Mouse (Mus musculus): ENCODE measurements around the gene Zfp36l2. TPM values are rescaled to one million over a fixed set of nuclear protein-coding genes. Genes with fewer than 3 reads are reported as not detected.
A peak's percentile ranks its signal among the peaks of the same experiment; 100 is the strongest.
"Not testable (repeated sequence)": the region's sequence is repeated elsewhere in the genome, so short reads cannot be mapped to it uniquely, and the experiment has no call there.

The Zfp36l2 gene
- 22.5 and 24.3 TPM in 2 replicates for polyA plus RNA-seq (2014; fragmentation: Nextera tagmentation; extraction: Ambion mirVana)

DNA sequence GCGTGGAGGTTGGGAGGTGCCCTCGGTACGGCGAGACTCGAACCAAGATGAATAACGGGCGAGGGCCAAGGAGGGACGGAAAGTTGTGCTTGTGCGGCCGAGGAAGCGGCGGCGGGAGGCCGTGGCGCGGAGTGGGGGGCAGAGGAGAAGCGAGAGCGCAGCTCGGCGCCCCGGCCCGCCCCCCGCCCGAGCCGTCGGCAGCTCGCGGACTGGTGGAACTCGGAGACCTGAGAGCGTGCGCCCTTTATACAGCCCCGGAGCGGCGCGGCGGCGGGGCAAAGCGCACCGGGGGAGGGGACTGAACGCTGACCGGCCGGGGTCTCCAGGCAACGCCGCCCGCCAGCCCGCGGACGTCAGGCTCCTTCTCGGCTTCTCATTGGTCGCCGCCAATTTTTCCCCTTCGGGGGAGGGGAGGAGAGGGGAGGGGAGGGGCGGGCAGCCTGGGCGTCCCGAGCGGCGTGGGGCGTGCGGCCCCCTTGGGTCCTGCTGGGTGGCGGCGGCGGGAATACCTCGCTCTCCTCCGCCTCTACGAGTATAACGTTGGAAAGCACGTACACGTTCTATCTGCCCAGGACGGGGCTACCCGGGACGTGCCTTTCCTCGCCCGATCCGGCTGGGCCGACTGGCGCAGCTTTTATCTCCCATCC is at the start of gene Zfp36l2:
Zfp36l2 (minus strand) TSS at position 221 of the 647 bp plus-strand sequence.
- Histone ChIP-seq H3K4me1 (ENCODE audit: control insufficient read depth, insufficient read depth, low read length) (peaks cover 25% of the 10 kb centered on the region), H3K9me3 (ENCODE audit: control insufficient read depth, low read length) (no peaks in the 10 kb centered on the region), H3K9ac (ENCODE audit: low read depth, low read length) (peak within 1 kb of the TSS; percentile 98), H3K4me3 (ENCODE audit: low read length) (peak within 1 kb of the TSS; percentile 78), H3K27ac (ENCODE audit: low read depth, low read length) (peak within 1 kb of the TSS; percentile 98), H3K36me3 (ENCODE audit: control insufficient read depth, insufficient read depth, low read length) (peaks cover 37% of the 10 kb centered on the region), H3K27me3 (ENCODE audit: control insufficient read depth, insufficient read depth, low read length) (no peaks in the 10 kb centered on the region), H3K4me2 (replicated peaks; ENCODE audit: low read depth, low read length) (peak within 1 kb of the TSS; percentile 85)
- ATAC-seq (ENCODE audit: low FRiP score, low TSS enrichment) = peak; percentile 90
- under 1% methylated on average over 52 of the region's 76 CpGs for WGBS

DNA sequence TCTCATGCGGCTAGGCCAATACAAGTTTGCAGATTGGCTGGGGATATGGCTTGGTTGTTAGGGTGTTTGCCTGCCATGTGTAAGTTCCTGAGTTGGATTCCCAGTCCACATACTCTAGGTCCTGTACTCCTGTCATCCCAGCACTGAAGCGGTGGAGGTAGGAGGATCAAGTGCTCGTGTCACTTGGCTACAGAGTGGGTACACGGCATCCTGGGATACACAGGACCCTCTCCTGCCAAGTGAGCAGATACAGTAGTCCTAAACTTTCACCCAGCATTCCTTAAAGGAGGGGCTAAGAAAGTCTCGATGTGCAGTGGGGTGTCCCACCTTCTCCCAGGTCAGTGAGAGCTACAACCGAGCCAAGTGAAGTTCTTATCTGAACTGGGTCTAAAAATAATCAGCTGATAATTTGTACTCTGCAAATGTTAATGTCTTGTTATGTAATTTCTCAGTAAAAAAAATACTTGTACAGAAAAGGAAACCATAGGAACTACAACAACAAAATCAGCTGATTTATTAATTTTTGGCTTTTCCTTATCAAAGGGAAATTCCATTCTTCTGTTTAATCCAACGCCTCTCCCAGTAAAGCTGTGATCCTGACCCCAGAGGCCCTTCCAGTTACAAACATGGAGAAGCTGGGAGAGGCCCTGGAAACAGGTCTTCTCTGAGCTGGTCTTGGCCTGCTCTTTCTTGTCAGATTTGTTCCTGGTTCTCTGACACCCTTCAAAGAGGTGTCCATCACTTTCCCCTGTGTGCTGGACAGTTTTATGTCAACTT is 49.2 kb upstream of the Zfp36l2 start:
- Histone ChIP-seq H3K9me3 (ENCODE audit: control insufficient read depth, low read length) (no peaks in the 10 kb centered on the region), H3K36me3 (ENCODE audit: control insufficient read depth, insufficient read depth, low read length) (peaks cover 3% of the 10 kb centered on the region; the same call in 1 of the 2 replicates), H3K9ac (ENCODE audit: low read depth, low read length) (no peak overlapping the region), H3K27me3 (ENCODE audit: control insufficient read depth, insufficient read depth, low read length) (no peaks in the 10 kb centered on the region), H3K4me2 (replicated peaks; ENCODE audit: low read depth, low read length) (no peak overlapping the region), H3K27ac (ENCODE audit: low read depth, low read length) (peak overlapping the region; percentile 30; the same call in 1 of the 2 replicates), H3K4me1 (ENCODE audit: control insufficient read depth, insufficient read depth, low read length) (no peaks in the 10 kb centered on the region), H3K4me3 (ENCODE audit: low read length) (no peak overlapping the region)
- WGBS = 80% methylated on average over 7 of the region's 7 CpGs
- no peak for ATAC-seq (ENCODE audit: low FRiP score, low TSS enrichment)

DNA sequence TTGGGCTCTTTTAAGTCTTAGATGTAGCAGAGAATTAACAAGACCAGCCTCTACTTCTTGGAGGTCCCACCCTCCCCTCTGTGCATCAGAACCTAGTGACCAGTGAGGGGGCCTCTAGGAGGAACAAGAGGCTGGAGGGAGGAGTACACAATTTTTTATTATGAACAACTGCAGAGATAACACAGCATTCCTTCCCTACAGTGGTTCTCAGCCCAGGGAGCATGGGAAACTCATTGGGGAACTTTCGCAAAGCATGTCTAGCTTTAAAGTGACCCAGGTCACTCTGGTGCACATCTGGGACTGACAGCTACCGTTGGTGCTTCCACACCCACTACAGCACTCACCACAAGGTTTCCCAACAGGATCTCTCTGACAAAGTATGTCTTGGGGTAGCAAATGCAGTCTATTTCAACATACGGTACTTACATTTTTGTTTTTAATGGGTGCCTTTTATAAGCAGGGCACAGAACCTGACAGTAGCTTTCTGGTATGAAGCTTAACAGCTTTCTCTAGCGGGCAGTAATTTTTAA is 47.7 kb upstream of the Zfp36l2 start:
- Histone ChIP-seq H3K9me3 (ENCODE audit: control insufficient read depth, low read length) (no peaks in the 10 kb centered on the region), H3K4me1 (ENCODE audit: control insufficient read depth, insufficient read depth, low read length) (no peaks in the 10 kb centered on the region), H3K4me3 (ENCODE audit: low read length) (no peak overlapping the region), H3K36me3 (ENCODE audit: control insufficient read depth, insufficient read depth, low read length) (peaks cover 6% of the 10 kb centered on the region; the same call in 1 of the 2 replicates), H3K27ac (ENCODE audit: low read depth, low read length) (no peak overlapping the region), H3K9ac (ENCODE audit: low read depth, low read length) (no peak overlapping the region), H3K27me3 (ENCODE audit: control insufficient read depth, insufficient read depth, low read length) (no peaks in the 10 kb centered on the region), H3K4me2 (replicated peaks; ENCODE audit: low read depth, low read length) (no peak overlapping the region)
- 83% methylated on average over 4 of the region's 4 CpGs for WGBS
- ATAC-seq (ENCODE audit: low FRiP score, low TSS enrichment) = no peak

DNA sequence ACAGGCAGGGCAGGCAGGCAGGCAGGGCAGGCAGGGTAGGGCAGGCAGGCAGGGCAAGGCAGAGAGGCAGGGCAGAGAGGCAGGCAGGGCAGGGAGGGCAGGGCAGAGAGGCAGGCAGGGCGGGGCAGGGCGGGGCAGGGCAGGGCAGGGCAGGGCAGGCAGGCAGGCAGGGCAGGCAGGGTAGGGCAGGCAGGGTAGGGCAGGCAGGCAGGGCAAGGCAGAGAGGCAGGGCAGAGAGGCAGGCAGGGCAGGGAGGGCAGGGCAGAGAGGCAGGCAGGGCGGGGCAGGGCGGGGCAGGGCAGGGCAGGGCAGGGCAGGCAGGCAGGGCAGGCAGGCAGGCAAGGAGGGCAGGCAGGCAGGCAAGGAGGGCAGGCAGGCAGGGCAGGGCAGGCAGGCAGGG is 47.0 kb upstream of the Zfp36l2 start:
- H3K27me3 ChIP-seq (ENCODE audit: control insufficient read depth, insufficient read depth, low read length); H3K9ac ChIP-seq (ENCODE audit: low read depth, low read length); H3K27ac ChIP-seq (ENCODE audit: low read depth, low read length); H3K4me2 ChIP-seq (replicated peaks; ENCODE audit: low read depth, low read length); H3K9me3 ChIP-seq (ENCODE audit: control insufficient read depth, low read length); H3K4me3 ChIP-seq (ENCODE audit: low read length); H3K4me1 ChIP-seq (ENCODE audit: control insufficient read depth, insufficient read depth, low read length); ATAC-seq (ENCODE audit: low FRiP score, low TSS enrichment): not testable (repeated sequence)
- WGBS = 100% methylated on average over 1 of the region's 4 CpGs
- H3K36me3 ChIP-seq (ENCODE audit: control insufficient read depth, insufficient read depth, low read length) = peaks cover 11% of the 10 kb centered on the region; the same call in 1 of the 2 replicates

DNA sequence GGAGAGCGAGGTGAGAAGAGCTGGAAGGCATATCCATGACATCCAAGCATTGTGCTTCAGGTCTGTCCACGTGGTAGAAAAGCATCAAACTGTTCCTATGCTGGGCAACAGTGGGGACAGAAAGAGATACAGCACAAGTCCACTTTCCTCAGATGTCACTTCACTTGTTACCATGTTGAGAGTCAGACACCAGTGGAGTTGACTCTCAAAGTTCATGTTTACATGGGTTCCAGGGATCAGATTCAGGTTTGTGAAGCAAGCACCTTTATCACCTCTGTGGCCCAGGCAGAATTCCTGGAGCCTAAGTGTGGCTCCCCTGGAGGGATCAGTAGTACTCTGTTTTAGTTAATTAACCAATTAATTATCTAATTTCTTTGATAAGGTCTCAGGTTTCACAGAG is 46.0 kb upstream of the Zfp36l2 start:
- Histone ChIP-seq H3K27ac (ENCODE audit: low read depth, low read length) (no peak overlapping the region), H3K4me1 (ENCODE audit: control insufficient read depth, insufficient read depth, low read length) (no peaks in the 10 kb centered on the region)
- ATAC-seq (ENCODE audit: low FRiP score, low TSS enrichment) = no peak

DNA sequence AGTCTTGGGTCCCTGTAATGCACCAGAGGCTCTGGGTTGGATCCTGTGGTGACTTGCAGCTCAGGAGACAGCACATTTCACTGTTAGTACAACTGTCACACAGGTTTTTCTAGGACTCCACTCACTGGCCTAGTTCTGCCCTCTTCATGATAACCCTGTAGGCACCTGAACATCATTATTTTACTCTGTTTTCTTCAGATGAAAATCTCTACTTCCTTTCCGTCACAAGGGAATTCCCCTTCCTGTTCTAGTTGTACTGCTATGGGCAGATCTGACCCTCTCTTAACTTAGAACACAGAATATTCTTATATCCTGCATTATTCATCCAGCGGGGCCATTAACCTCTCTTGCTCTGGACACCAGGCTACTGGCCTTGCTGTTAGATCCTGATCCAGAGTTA is 43.6 kb upstream of the Zfp36l2 start:
- no peak for ATAC-seq (ENCODE audit: low FRiP score, low TSS enrichment)
- Histone ChIP-seq H3K4me1 (ENCODE audit: control insufficient read depth, insufficient read depth, low read length) (no peaks in the 10 kb centered on the region), H3K4me3 (ENCODE audit: low read length) (no peak overlapping the region), H3K4me2 (replicated peaks; ENCODE audit: low read depth, low read length) (no peak overlapping the region), H3K27me3 (ENCODE audit: control insufficient read depth, insufficient read depth, low read length) (no peaks in the 10 kb centered on the region), H3K27ac (ENCODE audit: low read depth, low read length) (no peak overlapping the region), H3K9me3 (ENCODE audit: control insufficient read depth, low read length) (no peaks in the 10 kb centered on the region), H3K36me3 (ENCODE audit: control insufficient read depth, insufficient read depth, low read length) (peaks cover 11% of the 10 kb centered on the region; the same call in 1 of the 2 replicates), H3K9ac (ENCODE audit: low read depth, low read length) (no peak overlapping the region)
- WGBS = 78% methylated on average over 2 of the region's 2 CpGs

More for the DNA sequence above, 46.0 kb upstream of the Zfp36l2 start:
- no peak overlapping the region for H3K4me3 ChIP-seq (ENCODE audit: low read length)
- peaks cover 11% of the 10 kb centered on the region; the same call in 1 of the 2 replicates for H3K36me3 ChIP-seq (ENCODE audit: control insufficient read depth, insufficient read depth, low read length)
- WGBS = 94% methylated on average over 2 of the region's 2 CpGs
- H3K27me3 ChIP-seq (ENCODE audit: control insufficient read depth, insufficient read depth, low read length) = no peaks in the 10 kb centered on the region
- H3K9me3 ChIP-seq (ENCODE audit: control insufficient read depth, low read length) = no peaks in the 10 kb centered on the region
- H3K9ac ChIP-seq (ENCODE audit: low read depth, low read length) = no peak overlapping the region
- no peak overlapping the region for H3K4me2 ChIP-seq (replicated peaks; ENCODE audit: low read depth, low read length)

DNA sequence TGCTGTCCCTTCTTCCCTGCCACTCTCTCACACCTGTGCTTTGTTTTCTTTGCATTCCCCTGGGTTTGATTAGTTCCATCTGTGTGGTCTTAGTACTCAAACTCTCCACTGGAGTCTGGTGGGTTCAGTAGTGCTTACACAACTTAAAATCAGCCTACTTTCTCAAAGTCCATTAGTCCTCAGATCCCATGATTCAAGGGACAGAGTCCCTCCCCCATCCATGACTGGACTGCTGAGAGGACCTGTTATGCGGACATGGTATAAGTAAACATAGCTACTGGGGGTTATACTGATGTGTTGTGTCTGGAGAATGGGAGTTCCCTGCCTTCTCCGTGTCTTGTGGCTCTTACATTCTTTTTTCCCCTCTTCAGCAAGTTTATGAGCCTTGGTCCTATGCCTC is 40.5 kb upstream of the Zfp36l2 start:
- Histone ChIP-seq H3K27ac (ENCODE audit: low read depth, low read length) (no peak overlapping the region), H3K27me3 (ENCODE audit: control insufficient read depth, insufficient read depth, low read length) (no peaks in the 10 kb centered on the region), H3K4me3 (ENCODE audit: low read length) (no peak overlapping the region), H3K9ac (ENCODE audit: low read depth, low read length) (no peak overlapping the region), H3K4me2 (replicated peaks; ENCODE audit: low read depth, low read length) (no peak overlapping the region), H3K36me3 (ENCODE audit: control insufficient read depth, insufficient read depth, low read length) (peaks cover 17% of the 10 kb centered on the region), H3K4me1 (ENCODE audit: control insufficient read depth, insufficient read depth, low read length) (peaks cover 10% of the 10 kb centered on the region; the same call in 1 of the 2 replicates), H3K9me3 (ENCODE audit: control insufficient read depth, low read length) (no peaks in the 10 kb centered on the region)
- no peak for ATAC-seq (ENCODE audit: low FRiP score, low TSS enrichment)
- WGBS = 62% methylated on average over 2 of the region's 2 CpGs

DNA sequence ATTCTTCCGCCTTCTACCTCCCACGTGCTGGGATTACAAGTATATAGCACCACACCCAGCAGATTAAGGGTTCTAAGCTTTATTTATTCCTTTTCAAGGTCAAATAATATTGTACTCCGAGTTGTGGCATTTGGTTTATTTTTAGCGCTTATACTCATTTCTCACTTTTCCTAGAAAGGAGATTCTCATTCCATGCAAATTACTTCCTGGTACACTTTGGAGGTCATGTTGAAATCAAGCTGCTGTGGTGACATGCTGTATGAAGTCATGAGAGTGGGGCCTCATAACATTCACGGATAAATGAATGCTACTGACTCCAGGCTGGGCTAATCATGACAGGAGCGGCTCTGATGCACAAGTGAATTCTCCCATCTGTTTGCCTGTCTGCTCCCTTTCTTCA is 38.9 kb upstream of the Zfp36l2 start:
- H3K27ac ChIP-seq (ENCODE audit: low read depth, low read length) = no peak overlapping the region
- H3K36me3 ChIP-seq (ENCODE audit: control insufficient read depth, insufficient read depth, low read length) = peaks cover 19% of the 10 kb centered on the region
- H3K27me3 ChIP-seq (ENCODE audit: control insufficient read depth, insufficient read depth, low read length) = no peaks in the 10 kb centered on the region
- H3K4me2 ChIP-seq (replicated peaks; ENCODE audit: low read depth, low read length) = no peak overlapping the region
- no peak for ATAC-seq (ENCODE audit: low FRiP score, low TSS enrichment)
- no peak overlapping the region for H3K9ac ChIP-seq (ENCODE audit: low read depth, low read length)
- H3K4me1 ChIP-seq (ENCODE audit: control insufficient read depth, insufficient read depth, low read length) = peaks cover 10% of the 10 kb centered on the region; the same call in 1 of the 2 replicates
- 67% methylated on average over 6 of the region's 6 CpGs for WGBS
- no peak overlapping the region for H3K4me3 ChIP-seq (ENCODE audit: low read length)
- H3K9me3 ChIP-seq (ENCODE audit: control insufficient read depth, low read length) = no peaks in the 10 kb centered on the region

DNA sequence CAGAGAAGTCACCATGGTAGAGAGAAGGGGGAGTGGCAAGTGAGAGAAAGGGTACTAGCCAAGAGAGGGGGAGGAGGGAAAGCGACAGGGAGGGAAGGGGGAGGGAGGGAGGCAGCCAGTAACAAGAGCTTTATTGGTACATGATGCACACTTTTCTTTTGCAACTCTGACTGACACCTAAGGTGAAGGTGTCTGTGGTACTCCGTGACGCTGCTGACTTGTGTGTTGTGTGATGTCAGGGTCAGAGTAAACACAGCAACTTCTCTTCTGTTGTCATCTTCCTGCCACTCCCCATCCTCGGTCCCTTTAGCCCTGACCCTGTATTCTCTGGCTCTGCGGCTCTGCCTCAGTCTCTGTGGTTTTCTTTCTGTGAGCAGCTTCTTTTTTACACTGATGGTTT is 38.5 kb upstream of the Zfp36l2 start:
- Histone ChIP-seq H3K9ac (ENCODE audit: low read depth, low read length) (no peak overlapping the region), H3K27me3 (ENCODE audit: control insufficient read depth, insufficient read depth, low read length) (no peaks in the 10 kb centered on the region), H3K27ac (ENCODE audit: low read depth, low read length) (no peak overlapping the region), H3K4me3 (ENCODE audit: low read length) (no peak overlapping the region), H3K9me3 (ENCODE audit: control insufficient read depth, low read length) (no peaks in the 10 kb centered on the region), H3K4me1 (ENCODE audit: control insufficient read depth, insufficient read depth, low read length) (peaks cover 10% of the 10 kb centered on the region; the same call in 1 of the 2 replicates), H3K4me2 (replicated peaks; ENCODE audit: low read depth, low read length) (no peak overlapping the region), H3K36me3 (ENCODE audit: control insufficient read depth, insufficient read depth, low read length) (peaks cover 24% of the 10 kb centered on the region)
- WGBS = 34% methylated on average over 5 of the region's 5 CpGs
- ATAC-seq (ENCODE audit: low FRiP score, low TSS enrichment) = no peak
